Mouse (Mus musculus): Measurements from ENCODE around the gene Il34.

GRCm38 (mm10) chr8:110791164-110791563 is 14.6 kb downstream of the Il34 start:
- no peak for TF ChIP-seq POLR2A (IDR thresholded peaks at IDR 0.05; ENCODE audit: borderline replicate concordance, extremely low read depth, low read depth, low read length)
- no peak for TF ChIP-seq CTCF (IDR thresholded peaks at IDR 0.05; ENCODE audit: insufficient read depth, low read length)

Data from lung, adult 2 months (tissue).